Mouse (Mus musculus): ENCODE data around the gene Slc6a11.

DNA sequence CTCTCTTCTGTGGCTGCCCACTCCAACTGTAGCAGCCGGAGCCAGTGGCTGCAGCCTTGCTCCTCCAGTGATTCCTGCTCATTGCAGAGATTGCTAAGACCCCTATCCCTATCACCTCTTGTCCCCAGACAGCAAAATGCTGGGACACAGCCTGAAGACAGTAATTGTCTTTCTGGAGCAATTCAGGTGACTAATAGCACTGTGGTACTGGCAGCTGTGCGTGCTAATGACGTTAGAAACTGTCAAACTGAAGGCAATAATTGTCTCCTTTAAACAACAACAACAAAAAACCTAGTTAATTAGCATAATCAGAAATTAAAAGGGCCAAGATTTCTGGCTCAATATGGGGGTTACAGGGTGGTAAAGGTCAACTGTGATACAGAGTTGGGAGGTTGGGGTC, 133.0 kb downstream of the Slc6a11 start:
- TF ChIP-seq POLR2A (IDR thresholded peaks at IDR 0.05; ENCODE audit: low read depth, low read length) (no peak), CTCF (conservative IDR thresholded peaks at IDR 0.05; ENCODE audit: insufficient read depth, insufficient read length, low read depth, low read length) (no peak)
